Mouse (Mus musculus): ENCODE measurements around the gene Cd47.
A peak's percentile ranks its signal among the peaks of the same experiment; 100 is the strongest.

Cd47 gene

GRCm38 (mm10) chr16:49949261-49949660 is 148.9 kb downstream of the Cd47 start:
- no peak for DNase-seq (ENCODE audit: low spot score in 2 of 2)

- no peak for DNase-seq (ENCODE audit: low spot score in 2 of 2)
These were observed 150.0 kb downstream of the Cd47 start for GRCm38 (mm10) chr16:49950340-49950739.

- DNase-seq (ENCODE audit: low spot score in 2 of 2): no peak
These were observed 151.0 kb downstream of the Cd47 start for GRCm38 (mm10) chr16:49951288-49951691.

GRCm38 (mm10) chr16:49951925-49952523 is 151.7 kb downstream of the Cd47 start:
- DNase-seq (ENCODE audit: low spot score in 2 of 2): peak in 1 of 2 experiments; percentile 3

- no peak for DNase-seq (ENCODE audit: low spot score in 2 of 2)
These were observed 153.5 kb downstream of the Cd47 start for GRCm38 (mm10) chr16:49953817-49954216.

- no peak for DNase-seq (ENCODE audit: low spot score in 2 of 2)
These were observed 154.6 kb downstream of the Cd47 start for GRCm38 (mm10) chr16:49954909-49955308.

GRCm38 (mm10) chr16:49955325-49955724 is 155.0 kb downstream of the Cd47 start:
- no peak for DNase-seq (ENCODE audit: low spot score in 2 of 2)

- no peak for DNase-seq (ENCODE audit: low spot score in 2 of 2)
These were observed 155.6 kb downstream of the Cd47 start for GRCm38 (mm10) chr16:49955952-49956351.

- DNase-seq (ENCODE audit: low spot score in 2 of 2): no peak
These were observed 156.4 kb downstream of the Cd47 start for GRCm38 (mm10) chr16:49956531-49957302.

GRCm38 (mm10) chr16:49958900-49959436 is 158.6 kb downstream of the Cd47 start:
- no peak for DNase-seq (ENCODE audit: low spot score in 2 of 2)

- no peak for DNase-seq (ENCODE audit: low spot score in 2 of 2)
These were observed 162.0 kb downstream of the Cd47 start for GRCm38 (mm10) chr16:49962305-49962704.

- no peak for DNase-seq (ENCODE audit: low spot score in 2 of 2)
These were observed 164.1 kb downstream of the Cd47 start for GRCm38 (mm10) chr16:49964321-49964986.
